Mouse (Mus musculus): Measurements from ENCODE around the gene Ntm.

DNA sequence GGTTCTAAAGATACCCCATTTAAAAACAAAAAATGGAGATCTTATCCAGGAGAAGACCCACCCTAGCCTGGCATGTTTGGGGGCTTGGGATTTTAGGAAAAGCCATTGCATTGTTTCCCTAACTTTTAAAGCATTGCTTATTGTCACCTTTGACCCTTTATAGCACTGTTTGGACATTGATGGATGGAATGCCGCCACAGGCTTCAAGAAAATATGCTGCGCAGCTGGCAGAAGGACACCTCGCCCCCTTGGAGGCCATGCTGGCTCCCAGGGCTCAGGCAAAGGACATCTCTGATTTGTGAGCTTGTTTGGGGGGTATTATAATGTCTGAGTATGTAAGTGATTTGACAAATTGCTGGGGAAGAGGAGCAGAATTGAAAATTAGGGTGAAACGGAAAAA is 96.8 kb downstream of the Ntm start:
- TF ChIP-seq CTCF (IDR thresholded peaks at IDR 0.05; ENCODE audit: control insufficient read depth, insufficient read depth, insufficient replicate concordance, low read depth, low read length) (no peak), POLR2A (IDR thresholded peaks at IDR 0.05; ENCODE audit: control insufficient read depth, low read depth, low read length) (no peak)
